In genomic region chr19:10702125-10702524, GRCm38 (mm10) we compare ENCODE assay signal across 22 mouse cellular contexts. TPM values are rescaled to one million over a fixed set of nuclear protein-coding genes. Genes with fewer than 3 reads are reported as not detected.
"Had no signal": no experiment of that assay in that cellular context is flagged by ENCODE, and none has a peak within 500 bp of the region (broad histone marks: within the 10 kb centered on the region; RNA-seq: fewer than 3 reads in every experiment).

No protein-coding gene starts in this region.

- H3K27me3 ChIP-seq: kidney, embryonic 15.5 days; limb, embryonic 15.5 days; liver, embryonic 13.5 days; lung, embryonic 15.5 days; neural tube, embryonic 15.5 days had no signal

- H3K9ac ChIP-seq: kidney, embryonic 15.5 days; limb, embryonic 15.5 days; liver, embryonic 13.5 days; liver, postnatal 0 days; lung, embryonic 15.5 days; midbrain, embryonic 12.5 days; neural tube, embryonic 15.5 days had no signal

- H3K27ac ChIP-seq: kidney, embryonic 15.5 days; limb, embryonic 15.5 days; liver, embryonic 13.5 days; lung, embryonic 15.5 days; midbrain, embryonic 12.5 days; neural tube, embryonic 15.5 days had no signal

- H3K9me3 ChIP-seq: kidney, embryonic 15.5 days; limb, embryonic 15.5 days; liver, embryonic 13.5 days; lung, embryonic 15.5 days; midbrain, embryonic 12.5 days; neural tube, embryonic 15.5 days had no signal

- ATAC-seq: inflammation-experienced regulatory T-cells, adult 6 months; liver, postnatal 0 days; midbrain, embryonic 16.5 days had no signal

- DNase-seq: kidney, adult 18-20 months; kidney, postnatal 25 days; layer of hippocampus, postnatal 36 days; liver, embryonic 13.5 days; liver, postnatal 0 days; lung, postnatal 14 days; right cerebral cortex, adult 18-20 months; right cerebral cortex, postnatal 25 days; thymus, adult 18-20 months; thymus, postnatal 25 days had no signal

- H3K4me2 ChIP-seq: kidney, embryonic 15.5 days; limb, embryonic 15.5 days; liver, embryonic 13.5 days; lung, embryonic 15.5 days; midbrain, embryonic 12.5 days; neural tube, embryonic 15.5 days had no signal

- H3K4me3 ChIP-seq: kidney, embryonic 15.5 days; limb, embryonic 15.5 days; liver, embryonic 13.5 days; lung, embryonic 15.5 days; midbrain, embryonic 12.5 days; neural tube, embryonic 15.5 days had no signal

RNA-seq across cellular contexts. Expression of gene Pga5, which starts 24.3 kb away (rescaled TPM):
- total RNA-seq: layer of hippocampus, postnatal 36 days; left cerebral cortex, adult 8-10 months; left cerebral cortex, postnatal 25 days had no signal
- polyA plus RNA-seq: inflammation-experienced regulatory T-cells, adult 6 months; kidney, embryonic 15.5 days; limb, embryonic 11.5 days; limb, embryonic 15.5 days; liver, embryonic 13.5 days; lung, embryonic 15.5 days; midbrain, embryonic 12.5 days; midbrain, embryonic 16.5 days; neural tube, embryonic 11.5 days; neural tube, embryonic 15.5 days; small intestine, adult 2 months had no signal

RNA-seq across cellular contexts. Expression of gene Cd5, which starts 36.7 kb away (rescaled TPM):
- total RNA-seq: layer of hippocampus, postnatal 36 days; left cerebral cortex, postnatal 25 days had no signal
- polyA plus RNA-seq: limb, embryonic 11.5 days; liver, embryonic 13.5 days had no signal
